Mouse (Mus musculus): ENCODE results near the gene 9530077C05Rik. TPM values are rescaled to one million over a fixed set of nuclear protein-coding genes. Genes with fewer than 3 reads are reported as not detected.

The 9530077C05Rik gene
- polyA plus RNA-seq, 1 experiment, result 3.5 TPM

GRCm38 (mm10) chr9:22457142-22457835 is 46.0 kb downstream of the 9530077C05Rik start:
- DNase-seq (ENCODE audit: low spot score), result no peak

DNA sequence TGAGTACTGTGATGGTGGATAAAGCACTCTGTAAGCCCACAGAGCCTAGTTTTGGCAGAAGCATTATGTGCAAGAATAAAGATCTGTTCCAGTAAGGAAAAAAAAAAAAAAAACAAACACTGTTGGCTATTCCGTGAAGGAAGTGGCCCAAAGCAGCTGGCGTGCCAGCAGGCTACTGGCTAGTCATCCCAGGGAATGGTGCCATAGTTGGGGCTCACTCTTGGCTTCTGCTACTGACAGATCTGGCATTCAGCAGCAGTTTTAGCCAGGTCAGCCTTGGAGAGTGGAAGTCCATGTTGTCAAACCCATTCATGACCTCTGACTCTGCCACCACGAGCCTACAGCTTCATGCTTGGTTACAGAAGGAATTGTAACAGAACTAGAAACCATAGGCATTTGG is 50.6 kb downstream of the 9530077C05Rik start:
- DNase-seq (ENCODE audit: low spot score), result no peak

- DNase-seq (ENCODE audit: low spot score), result no peak
These were observed 54.9 kb downstream of the 9530077C05Rik start for GRCm38 (mm10) chr9:22466212-22466611.

- no peak for DNase-seq (ENCODE audit: low spot score)
These were observed 56.3 kb downstream of the 9530077C05Rik start for GRCm38 (mm10) chr9:22467371-22468169.

GRCm38 (mm10) chr9:22468170-22468898 is 57.0 kb downstream of the 9530077C05Rik start:
- DNase-seq (ENCODE audit: low spot score), result peak; percentile 59

- no peak for DNase-seq (ENCODE audit: low spot score)
These were observed 57.6 kb downstream of the 9530077C05Rik start for GRCm38 (mm10) chr9:22468899-22469259.

DNA sequence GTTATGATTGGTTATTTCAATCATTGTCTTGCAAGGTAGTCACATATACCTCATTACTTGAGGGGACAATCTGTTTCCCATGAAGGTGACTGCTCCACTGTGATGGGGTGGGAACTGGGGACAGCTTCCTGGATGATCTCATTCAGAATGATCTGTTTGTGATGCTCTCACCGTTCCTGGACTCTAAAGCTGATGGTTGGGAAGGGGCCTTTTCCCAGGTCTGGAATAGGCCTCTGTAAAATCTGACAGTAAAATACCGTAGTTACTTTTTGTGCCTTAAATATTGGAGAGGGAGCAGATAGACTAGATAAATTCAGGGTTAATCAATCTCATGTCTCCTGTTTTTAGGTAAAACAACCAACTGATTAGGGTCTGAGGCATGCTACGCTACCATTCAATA is 58.3 kb downstream of the 9530077C05Rik start, which contains the start of gene Rp9:
TSS of gene Rp9 (minus strand) at position 101 of the 400 bp plus-strand sequence.
- no peak for DNase-seq (ENCODE audit: low spot score)

DNA sequence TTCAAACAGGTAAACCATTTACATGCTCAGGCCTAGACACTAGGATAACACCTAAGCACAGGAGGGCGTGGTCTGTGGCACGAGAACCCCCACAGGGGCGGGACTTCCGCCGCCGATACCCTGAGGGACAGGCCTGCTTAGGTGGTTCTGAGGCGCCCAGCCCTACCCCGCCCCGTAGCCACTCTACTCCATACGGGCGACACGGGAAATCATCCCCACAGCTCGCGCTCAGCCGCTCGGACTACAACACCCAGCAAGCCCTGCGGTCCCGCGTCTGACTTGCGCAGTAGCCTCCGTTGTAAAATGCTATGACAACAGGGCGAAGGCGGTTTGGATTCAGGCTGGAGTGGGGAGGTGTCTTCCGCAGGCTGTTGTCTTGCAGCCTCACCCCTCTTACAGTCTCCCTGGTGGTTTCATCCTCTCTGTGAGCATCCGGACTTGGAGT is 64.1 kb downstream of the 9530077C05Rik start, which contains the start of gene Bbs9:
TSS of gene Bbs9 (plus strand) at position 292 of the 445 bp plus-strand sequence.
- peak; percentile 73 for DNase-seq (ENCODE audit: low spot score)

- no peak for DNase-seq (ENCODE audit: low spot score)
These were observed 65.0 kb downstream of the 9530077C05Rik start for GRCm38 (mm10) chr9:22476265-22476664.

- no peak for DNase-seq (ENCODE audit: low spot score)
These were observed 67.6 kb downstream of the 9530077C05Rik start for GRCm38 (mm10) chr9:22478946-22479345.

DNA sequence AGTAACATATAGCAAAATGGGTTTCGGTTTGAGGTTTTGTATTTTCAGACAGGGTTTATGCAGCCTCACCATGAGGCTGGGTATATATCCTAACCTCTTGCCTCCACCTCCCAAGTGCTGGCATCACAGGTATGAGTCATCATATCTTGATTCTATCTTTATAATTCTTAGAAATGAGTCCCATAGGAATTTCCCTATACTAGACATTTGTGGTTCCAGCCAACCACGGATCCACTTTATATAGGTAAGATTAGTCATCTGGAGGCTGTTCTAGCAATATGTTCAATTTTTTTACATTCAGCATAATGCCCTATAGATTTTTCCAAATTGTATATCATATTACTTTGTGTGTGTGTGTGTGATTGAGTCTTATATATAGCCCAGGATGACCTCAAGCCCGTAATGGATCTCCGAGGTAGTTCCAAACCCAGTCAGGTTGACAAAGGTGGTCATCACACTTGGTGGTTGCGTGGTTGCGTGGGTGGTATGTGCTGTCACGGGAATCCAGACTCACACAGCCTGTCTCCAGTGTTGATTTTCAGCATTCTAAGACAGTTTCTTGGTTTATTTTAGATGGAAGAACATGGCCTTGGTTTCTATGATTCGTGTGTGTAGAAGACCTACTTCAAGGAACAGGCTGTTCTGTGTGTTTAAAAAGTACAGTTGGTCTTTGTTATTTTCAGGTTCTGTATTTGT is 72.7 kb downstream of the 9530077C05Rik start:
- DNase-seq (ENCODE audit: low spot score), result no peak

DNA sequence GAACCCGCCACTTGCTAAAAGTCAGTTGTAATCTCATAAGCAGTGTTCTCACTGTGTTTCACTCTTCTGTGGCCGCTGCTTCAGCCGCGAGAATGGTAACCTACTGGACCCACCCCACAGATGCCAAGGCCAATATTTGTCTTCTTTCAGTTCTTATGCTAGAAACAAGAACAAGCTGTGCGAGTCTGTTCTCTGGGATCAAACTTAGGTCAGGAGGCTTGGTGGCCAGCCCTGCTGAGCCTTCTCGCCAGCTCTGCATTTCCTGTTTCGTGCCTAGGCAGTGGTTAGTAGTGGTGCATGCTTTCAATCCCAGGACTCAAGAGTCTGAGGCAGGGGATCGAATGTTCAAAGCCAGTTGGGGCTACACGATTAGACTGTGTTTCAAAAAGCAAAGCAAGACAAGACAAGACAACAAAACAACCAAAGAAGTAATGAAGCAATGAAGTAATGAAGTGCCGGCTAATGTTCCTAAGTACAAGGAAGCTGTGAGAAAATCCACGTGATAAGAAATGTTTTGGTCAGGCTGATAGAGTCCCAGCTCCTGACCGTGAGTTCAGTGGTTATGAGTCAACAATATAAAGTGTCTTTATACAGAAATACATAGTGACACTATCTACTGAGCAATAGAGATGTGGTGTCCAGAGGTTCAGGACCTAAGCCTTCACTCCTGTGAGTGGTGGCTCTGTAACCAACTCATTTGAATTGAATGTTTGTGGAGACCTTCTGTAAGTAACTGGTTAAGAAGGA is 73.4 kb downstream of the 9530077C05Rik start:
- DNase-seq (ENCODE audit: low spot score), result no peak

DNA sequence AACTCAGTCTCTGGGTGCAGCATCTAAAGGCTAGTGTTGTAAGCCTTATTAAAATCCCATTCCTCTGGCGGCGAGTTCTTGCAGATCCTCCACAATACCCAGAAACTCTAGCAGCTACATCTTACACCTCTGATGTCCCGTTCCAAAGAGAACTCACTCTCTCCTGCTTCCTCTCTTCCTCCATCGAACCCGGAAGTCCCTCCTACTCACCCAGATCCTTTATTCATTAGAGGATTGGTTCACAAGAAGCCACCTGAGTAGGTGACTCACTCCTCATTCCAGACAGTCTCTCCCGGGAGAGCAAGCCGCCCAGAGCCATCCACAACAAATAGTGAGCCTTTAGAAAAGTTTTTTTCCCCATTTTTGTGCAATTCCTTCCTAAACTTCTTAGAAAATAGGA is 74.9 kb downstream of the 9530077C05Rik start:
- no peak for DNase-seq (ENCODE audit: low spot score)

DNA sequence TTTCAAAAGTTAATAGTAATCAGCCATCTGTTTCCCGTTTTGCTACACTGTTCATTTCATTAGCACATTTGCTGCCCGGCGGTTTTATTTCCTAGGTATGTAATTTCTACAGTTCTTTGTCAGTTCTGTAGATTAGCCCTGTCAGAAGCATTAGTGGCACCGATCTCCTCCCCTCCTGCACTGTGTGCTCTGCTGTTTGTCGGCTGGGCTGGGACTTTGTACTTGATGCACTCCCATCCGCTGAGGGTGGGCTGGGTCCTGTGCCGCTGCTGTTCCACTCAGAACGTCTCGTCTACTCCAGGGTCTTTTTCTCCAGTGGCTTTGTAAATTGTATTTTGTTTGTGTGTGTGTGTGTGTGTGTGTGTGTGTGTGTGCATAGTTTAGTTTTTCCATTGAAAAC is 77.7 kb downstream of the 9530077C05Rik start:
- DNase-seq (ENCODE audit: low spot score), result no peak

Other genes with a start within 250 kb of the 9530077C05Rik start
- 1.3 and 1.4 TPM in 2 replicates for gene Zfp872, start 223.4 kb upstream of the 9530077C05Rik start, polyA plus RNA-seq (2012; rRNA removed)
- 44.2 and 47.3 TPM in 2 replicates for gene Zfp809, start 185.8 kb upstream of the 9530077C05Rik start, polyA plus RNA-seq (2012; rRNA removed)
- 0.26 and 0.34 TPM in 2 replicates for gene Zfp599, start 151.6 kb upstream of the 9530077C05Rik start, polyA plus RNA-seq (2012; rRNA removed)
- 11.9 and 12.6 TPM in 2 replicates for gene Zfp810, start 103.9 kb upstream of the 9530077C05Rik start, polyA plus RNA-seq (2012; rRNA removed)
- gene Anln, start 22.3 kb upstream of the 9530077C05Rik start, polyA plus RNA-seq (2012; rRNA removed), result 5.2 and 6.6 TPM in 2 replicates
- gene Gm17545, start 42.8 kb downstream of the 9530077C05Rik start, polyA plus RNA-seq (2012; rRNA removed), result not detected in 2 replicates
- 58.9 and 68.6 TPM in 2 replicates for gene Rp9, start 58.2 kb downstream of the 9530077C05Rik start, polyA plus RNA-seq (2012; rRNA removed)
- 14.3 TPM in 2 replicates for gene Bbs9, start 64.2 kb downstream of the 9530077C05Rik start, polyA plus RNA-seq (2012; rRNA removed)